Mouse (Mus musculus) bone marrow, adult 2 months (tissue): ENCODE measurements around the gene Ap3m1. TPM values are rescaled to one million over a fixed set of nuclear protein-coding genes. Genes with fewer than 3 reads are reported as not detected.

Source experiments
- H3K27ac ChIP-seq: fragments of 200-500 bp; 2 replicates; pipeline ENCODE4 v1.5.1; 2012; ENCODE audit warnings: low read depth, mild to moderate bottlenecking, control low read depth, inconsistent platforms, low read length; ENCODE audit not compliant: control insufficient read depth, poor library complexity, insufficient read depth
- H3K4me1 ChIP-seq: fragments of 200-500 bp; 2 replicates; pipeline ENCODE4 v1.6.1; 2011; ENCODE audit warnings: low read length; ENCODE audit not compliant: control insufficient read depth, insufficient read depth
- H3K4me3 ChIP-seq: fragments of 200-500 bp; replicated peaks from 2 replicates; pipeline ENCODE3; 2011; ENCODE audit warnings: mild to moderate bottlenecking, low read depth, low read length, control low read depth; ENCODE audit not compliant: control insufficient read depth
- CTCF ChIP-seq: fragments of 200-500 bp; IDR thresholded peaks from 2 replicates; pipeline ENCODE4 v1.5.1; 2011; ENCODE audit warnings: low read length, control low read depth; ENCODE audit not compliant: control insufficient read depth, insufficient read depth
- POLR2A ChIP-seq: fragments of 200-500 bp; IDR thresholded peaks from 2 replicates; pipeline ENCODE4 v1.6.1; 2011; ENCODE audit warnings: low read depth, mild to moderate bottlenecking, control low read depth, low read length, borderline replicate concordance; ENCODE audit not compliant: control insufficient read depth
- WGBS: fragments of 180-500 bp; shearing (Covaris S2); methylation state at CpG from one replicate; pipeline ENCODE4 v1.1.7; 2018; 5-methylcytosine and 5-hydroxymethylcytosine counted together
- polyA plus RNA-seq: library from polyadenylated mRNA; stranded (reverse); fragments of >200 nt; gene quantifications from 2 replicates; pipeline ENCODE4 v1.2.4, GENCODE M21; 2011; ENCODE audit warnings: low replicate concordance; ENCODE audit not compliant: missing spikeins, insufficient read depth, insufficient read length

Gene Ap3m1
- polyA plus RNA-seq, 1 experiment = 17.3 TPM

- Histone ChIP-seq H3K27ac (no peak overlapping the region), H3K4me1 (no peaks in the 10 kb centered on the region; the same call in 1 of the 2 replicates)
- TF ChIP-seq POLR2A (no peak), CTCF (no peak)
These were observed 36.4 kb upstream of the Ap3m1 start for GRCm38 (mm10) chr14:21088731-21089130.

GRCm38 (mm10) chr14:21087390-21088060, 35.2 kb upstream of the Ap3m1 start:
- 75% methylated on average over 4 of the region's 4 CpGs for WGBS
- no peaks in the 10 kb centered on the region; the same call in 1 of the 2 replicates for H3K4me1 ChIP-seq
- no peak overlapping the region for H3K4me3 ChIP-seq
- TF ChIP-seq POLR2A (no peak), CTCF (no peak)
- no peak overlapping the region for H3K27ac ChIP-seq

More at GRCm38 (mm10) chr14:21088731-21089130, 36.4 kb upstream of the Ap3m1 start:
- no peak overlapping the region for H3K4me3 ChIP-seq
- 78% methylated on average over 3 of the region's 3 CpGs for WGBS

- 83% methylated on average over 7 of the region's 7 CpGs for WGBS
- Histone ChIP-seq H3K27ac (no peak overlapping the region), H3K4me1 (no peaks in the 10 kb centered on the region; the same call in 1 of the 2 replicates), H3K4me3 (no peak overlapping the region)
- TF ChIP-seq CTCF (no peak), POLR2A (no peak)
These were observed 34.6 kb upstream of the Ap3m1 start for GRCm38 (mm10) chr14:21086827-21087351.

GRCm38 (mm10) chr14:21086106-21086505, 33.8 kb upstream of the Ap3m1 start:
- WGBS = 78% methylated on average over 2 of the region's 2 CpGs
- TF ChIP-seq CTCF = no peak
- no peak for TF ChIP-seq POLR2A
- Histone ChIP-seq H3K27ac (no peak overlapping the region), H3K4me1 (no peaks in the 10 kb centered on the region; the same call in 1 of the 2 replicates), H3K4me3 (no peak overlapping the region)

GRCm38 (mm10) chr14:21085666-21086065, 33.4 kb upstream of the Ap3m1 start:
- TF ChIP-seq POLR2A (no peak), CTCF (no peak)
- no peak overlapping the region for H3K4me3 ChIP-seq
- no peak overlapping the region for H3K27ac ChIP-seq
- 76% methylated on average over 5 of the region's 5 CpGs for WGBS
- no peaks in the 10 kb centered on the region; the same call in 1 of the 2 replicates for H3K4me1 ChIP-seq

GRCm38 (mm10) chr14:21082823-21083222, 30.5 kb upstream of the Ap3m1 start:
- WGBS = 85% methylated on average over 1 of the region's 1 CpGs
- no peak for TF ChIP-seq CTCF

GRCm38 (mm10) chr14:21078511-21078910, 26.2 kb upstream of the Ap3m1 start:
- peaks cover 1% of the 10 kb centered on the region for H3K4me1 ChIP-seq
- no peak overlapping the region for H3K4me3 ChIP-seq
- no peak overlapping the region for H3K27ac ChIP-seq
- TF ChIP-seq CTCF = no peak
- no peak for TF ChIP-seq POLR2A

More at GRCm38 (mm10) chr14:21082823-21083222, 30.5 kb upstream of the Ap3m1 start:
- H3K4me1 ChIP-seq = peaks cover 1% of the 10 kb centered on the region; the same call in 1 of the 2 replicates
- no peak overlapping the region for H3K27ac ChIP-seq
- no peak overlapping the region for H3K4me3 ChIP-seq

- H3K27ac ChIP-seq = no peak overlapping the region
- no peak for TF ChIP-seq POLR2A
- no peak for TF ChIP-seq CTCF
- 31% methylated on average over 4 of the region's 4 CpGs for WGBS
- H3K4me3 ChIP-seq = no peak overlapping the region
- H3K4me1 ChIP-seq = peaks cover 1% of the 10 kb centered on the region
These were observed 25.6 kb upstream of the Ap3m1 start for GRCm38 (mm10) chr14:21077939-21078338.

GRCm38 (mm10) chr14:21076501-21077194, 24.3 kb upstream of the Ap3m1 start:
- 31% methylated on average over 7 of the region's 7 CpGs for WGBS
- no peak for TF ChIP-seq CTCF
- no peak for TF ChIP-seq POLR2A
- H3K27ac ChIP-seq = peak overlapping the region; percentile 70; the same call in 1 of the 2 replicates
- peak overlapping the region; percentile 99 for H3K4me3 ChIP-seq
- peaks cover 1% of the 10 kb centered on the region for H3K4me1 ChIP-seq
